Mouse (Mus musculus): ENCODE data around the gene Mical3. TPM values are rescaled to one million over a fixed set of nuclear protein-coding genes. Genes with fewer than 3 reads are reported as not detected.

Gene Mical3
- polyA plus RNA-seq, 1 experiment from 2014 or later, result 9.8 TPM

DNA sequence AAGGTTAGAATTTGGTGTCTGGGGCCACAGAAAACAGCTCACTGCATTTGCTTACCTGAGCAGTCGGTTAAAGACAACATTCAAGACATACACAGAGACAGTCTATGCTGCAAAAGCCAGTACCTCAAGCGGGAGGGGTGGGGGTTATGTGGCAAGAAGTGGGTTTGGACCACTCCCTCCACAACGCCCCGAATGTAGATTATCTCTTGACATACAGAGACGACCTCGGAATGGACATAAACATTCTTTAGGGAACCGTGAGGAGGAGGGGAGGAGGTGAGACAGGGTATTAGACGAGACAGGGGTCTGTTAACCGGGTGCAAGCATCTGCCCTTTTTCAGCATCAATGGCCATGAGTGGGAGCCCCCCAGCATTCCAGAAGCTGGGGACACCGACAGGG lies 187.2 kb downstream of the Mical3 start:
- Histone ChIP-seq H3K4me1 (peaks cover under 1% of the 10 kb centered on the region; the same call in 1 of the 2 replicates), H3K4me3 (no peak overlapping the region), H3K27me3 (ENCODE audit: low read depth, poor library complexity, severe bottlenecking) (no peaks in the 10 kb centered on the region), H3K27ac (no peak overlapping the region), H3K9me3 (replicated peaks) (no peaks in the 10 kb centered on the region), H3K36me3 (no peaks in the 10 kb centered on the region)
- no peak for DNase-seq (ENCODE audit: low spot score)
- 85% methylated on average over 10 of the region's 10 CpGs for WGBS

DNA sequence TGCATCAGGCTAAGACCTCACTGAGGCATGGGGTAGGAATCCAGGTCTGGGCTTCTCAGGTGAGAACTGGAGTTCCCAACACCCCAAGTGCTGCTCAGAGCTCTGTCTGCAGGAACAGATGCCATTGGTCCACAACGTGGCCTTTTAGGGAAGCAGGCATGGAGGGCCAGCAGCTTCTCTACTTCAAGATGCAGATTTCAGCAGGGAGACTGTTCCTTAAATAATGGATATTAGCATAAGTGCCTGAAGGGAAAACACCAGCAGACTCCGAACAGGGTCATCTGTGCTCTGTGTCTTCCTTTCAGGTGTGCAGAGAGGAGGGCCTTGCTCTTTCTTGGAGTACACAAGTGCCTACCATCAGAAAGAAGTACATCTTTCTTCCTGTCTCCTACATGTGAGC lies 187.7 kb downstream of the Mical3 start:
- Histone ChIP-seq H3K27me3 (ENCODE audit: low read depth, poor library complexity, severe bottlenecking) (no peaks in the 10 kb centered on the region), H3K4me1 (peaks cover 5% of the 10 kb centered on the region), H3K36me3 (no peaks in the 10 kb centered on the region), H3K4me3 (no peak overlapping the region), H3K27ac (no peak overlapping the region), H3K9me3 (replicated peaks) (no peaks in the 10 kb centered on the region)
- 82% methylated on average over 2 of the region's 2 CpGs for WGBS
- DNase-seq (ENCODE audit: low spot score), result no peak

DNA sequence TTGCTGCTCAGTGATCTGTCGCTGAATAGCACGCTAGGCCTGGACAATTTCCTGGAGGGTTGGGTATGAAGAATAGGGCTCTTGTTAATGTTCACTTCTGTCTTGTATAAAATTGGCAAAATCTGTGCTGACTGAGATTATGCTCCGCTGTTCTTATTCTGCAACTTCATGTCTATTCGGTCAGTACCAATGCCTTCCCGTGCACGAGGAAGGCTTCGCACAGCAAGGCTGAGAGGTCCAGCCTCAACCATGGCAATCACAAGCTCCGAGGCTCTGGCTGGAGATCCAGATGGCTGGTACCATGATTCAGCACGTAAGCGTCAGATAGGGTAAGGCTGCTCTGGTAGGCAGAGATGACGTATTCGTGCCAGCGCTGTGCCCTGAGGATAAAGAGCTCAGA lies 189.2 kb downstream of the Mical3 start:
- peaks cover 6% of the 10 kb centered on the region for H3K4me1 ChIP-seq
- H3K4me3 ChIP-seq, result no peak overlapping the region
- 94% methylated on average over 13 of the region's 13 CpGs for WGBS
- no peaks in the 10 kb centered on the region for H3K27me3 ChIP-seq (ENCODE audit: low read depth, poor library complexity, severe bottlenecking)
- 0 out of 2 replicates have a peak, but pooled peaks cover 2% of the 10 kb centered on the region for H3K36me3 ChIP-seq
- no peak overlapping the region for H3K27ac ChIP-seq
- DNase-seq (ENCODE audit: low spot score), result no peak
- H3K9me3 ChIP-seq (replicated peaks), result no peaks in the 10 kb centered on the region

DNA sequence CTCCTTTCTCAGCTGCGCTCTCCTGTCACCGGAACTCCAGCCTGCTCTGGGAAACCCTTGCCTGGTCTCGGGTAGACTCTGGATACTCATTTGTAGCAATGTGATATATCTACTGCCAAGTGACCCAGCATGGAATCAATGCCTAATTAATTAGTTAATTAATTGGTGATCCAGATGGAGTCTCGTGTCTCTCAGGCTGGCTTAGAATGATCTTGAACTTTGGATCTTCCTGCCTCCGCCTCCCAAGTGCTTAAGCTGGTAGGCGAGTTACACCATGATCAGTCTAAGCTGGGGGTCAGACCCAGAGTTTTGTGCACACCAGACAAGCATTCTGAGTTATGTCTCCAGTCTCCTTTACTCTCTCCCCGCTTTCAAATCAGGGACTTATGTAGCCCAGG lies 189.7 kb downstream of the Mical3 start:
- H3K27me3 ChIP-seq (ENCODE audit: low read depth, poor library complexity, severe bottlenecking), result no peaks in the 10 kb centered on the region
- no peak overlapping the region for H3K27ac ChIP-seq
- H3K9me3 ChIP-seq (replicated peaks), result no peaks in the 10 kb centered on the region
- H3K36me3 ChIP-seq, result 0 out of 2 replicates have a peak, but pooled peaks cover 2% of the 10 kb centered on the region
- peaks cover 6% of the 10 kb centered on the region for H3K4me1 ChIP-seq
- 78% methylated on average over 7 of the region's 7 CpGs for WGBS
- H3K4me3 ChIP-seq, result no peak overlapping the region
- DNase-seq (ENCODE audit: low spot score), result no peak

DNA sequence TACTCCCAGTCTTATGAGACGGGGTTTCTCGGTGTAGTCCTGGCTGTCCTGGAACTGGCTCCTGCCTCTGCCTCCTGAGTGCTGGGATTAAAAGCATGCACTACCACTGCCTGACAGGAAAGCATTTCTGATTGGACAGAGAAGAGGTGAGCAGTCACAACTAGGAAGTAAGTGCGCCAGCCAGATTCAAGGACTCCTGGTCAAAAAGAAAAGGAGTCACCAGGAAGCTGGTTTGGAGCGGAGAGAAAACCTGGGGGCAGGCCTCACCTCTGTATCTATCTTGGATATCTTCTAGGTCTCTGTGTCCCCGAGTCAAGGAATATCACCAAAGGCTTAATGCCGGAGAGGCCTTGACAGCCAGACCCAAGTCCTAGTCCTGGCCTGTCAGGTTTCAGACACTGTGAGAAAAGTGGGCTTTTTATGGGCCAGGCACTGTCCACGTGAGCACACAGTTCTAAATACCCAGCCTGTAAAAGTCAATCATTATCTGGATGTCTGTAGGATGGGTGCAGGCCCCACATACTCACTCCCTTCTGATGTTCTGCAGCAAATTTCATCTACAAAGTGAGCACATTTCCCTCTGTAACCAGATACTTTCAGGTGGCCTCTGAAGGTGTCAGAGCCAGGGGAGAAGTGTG lies 190.2 kb downstream of the Mical3 start:
- Histone ChIP-seq H3K4me1 (peaks cover 6% of the 10 kb centered on the region), H3K27me3 (ENCODE audit: low read depth, poor library complexity, severe bottlenecking) (no peaks in the 10 kb centered on the region), H3K9me3 (replicated peaks) (no peaks in the 10 kb centered on the region), H3K27ac (no peak overlapping the region), H3K36me3 (0 out of 2 replicates have a peak, but pooled peaks cover 2% of the 10 kb centered on the region), H3K4me3 (no peak overlapping the region)
- 83% methylated on average over 7 of the region's 7 CpGs for WGBS
- DNase-seq (ENCODE audit: low spot score), result no peak

DNA sequence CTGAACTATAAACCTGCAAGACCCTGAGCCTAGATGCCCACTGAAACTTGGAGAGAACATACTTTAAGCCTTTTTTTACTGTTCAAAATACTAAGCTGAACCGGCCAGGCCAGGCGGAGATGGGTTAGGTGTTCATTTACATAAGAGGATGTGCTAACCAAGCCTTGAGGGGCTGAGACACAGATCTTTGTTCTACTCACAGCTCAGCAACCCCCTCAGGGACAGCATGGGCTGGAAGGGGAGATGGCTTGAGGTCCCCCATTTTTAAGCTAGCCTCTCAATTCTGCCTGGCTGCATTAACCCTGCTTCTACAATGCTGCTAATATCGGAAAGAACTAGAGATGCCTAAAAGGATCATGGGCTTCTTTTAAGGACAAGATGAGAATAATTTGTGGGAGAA lies 191.0 kb downstream of the Mical3 start:
- Histone ChIP-seq H3K36me3 (0 out of 2 replicates have a peak, but pooled peaks cover 2% of the 10 kb centered on the region), H3K4me1 (peaks cover 6% of the 10 kb centered on the region), H3K9me3 (replicated peaks) (no peaks in the 10 kb centered on the region), H3K27me3 (ENCODE audit: low read depth, poor library complexity, severe bottlenecking) (no peaks in the 10 kb centered on the region), H3K27ac (no peak overlapping the region), H3K4me3 (no peak overlapping the region)
- DNase-seq (ENCODE audit: low spot score), result no peak
- 79% methylated on average over 3 of the region's 3 CpGs for WGBS

DNA sequence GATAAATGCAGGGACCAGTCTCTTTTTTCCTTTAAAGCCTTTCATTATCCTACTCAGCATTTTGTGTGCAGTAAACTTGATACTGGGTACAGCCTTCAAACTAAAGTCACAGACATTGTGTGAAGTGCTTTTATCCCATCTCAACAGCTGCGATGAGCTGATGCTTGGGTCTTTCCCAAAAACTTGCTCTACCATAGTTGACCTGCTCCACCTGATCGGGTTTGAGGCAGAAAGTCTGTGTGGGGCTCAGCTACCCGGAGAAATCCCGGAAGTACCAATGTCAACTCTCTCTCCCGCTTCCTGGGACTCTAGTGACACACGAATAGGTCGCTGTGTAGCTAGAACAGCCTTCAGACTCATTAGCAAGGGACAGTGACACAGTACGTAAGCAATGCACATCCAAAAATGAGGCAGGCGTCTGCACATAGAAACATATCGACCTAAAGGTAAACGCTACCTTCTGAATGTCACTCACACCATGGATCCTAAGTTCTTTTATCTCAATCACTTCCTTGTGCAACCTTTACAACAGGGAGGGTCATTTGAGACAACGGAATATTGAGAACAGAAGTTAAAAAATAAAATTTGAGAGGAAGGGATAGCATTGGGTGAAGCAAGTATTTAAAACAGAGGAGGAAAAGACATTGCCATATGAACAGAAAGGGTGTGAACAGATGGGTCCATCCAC lies 191.9 kb downstream of the Mical3 start:
- Histone ChIP-seq H3K4me3 (no peak overlapping the region), H3K27me3 (ENCODE audit: low read depth, poor library complexity, severe bottlenecking) (no peaks in the 10 kb centered on the region), H3K27ac (no peak overlapping the region), H3K4me1 (peaks cover 6% of the 10 kb centered on the region), H3K36me3 (0 out of 2 replicates have a peak, but pooled peaks cover 9% of the 10 kb centered on the region), H3K9me3 (replicated peaks) (no peaks in the 10 kb centered on the region)
- WGBS, result 94% methylated on average over 12 of the region's 12 CpGs
- DNase-seq (ENCODE audit: low spot score), result no peak

DNA sequence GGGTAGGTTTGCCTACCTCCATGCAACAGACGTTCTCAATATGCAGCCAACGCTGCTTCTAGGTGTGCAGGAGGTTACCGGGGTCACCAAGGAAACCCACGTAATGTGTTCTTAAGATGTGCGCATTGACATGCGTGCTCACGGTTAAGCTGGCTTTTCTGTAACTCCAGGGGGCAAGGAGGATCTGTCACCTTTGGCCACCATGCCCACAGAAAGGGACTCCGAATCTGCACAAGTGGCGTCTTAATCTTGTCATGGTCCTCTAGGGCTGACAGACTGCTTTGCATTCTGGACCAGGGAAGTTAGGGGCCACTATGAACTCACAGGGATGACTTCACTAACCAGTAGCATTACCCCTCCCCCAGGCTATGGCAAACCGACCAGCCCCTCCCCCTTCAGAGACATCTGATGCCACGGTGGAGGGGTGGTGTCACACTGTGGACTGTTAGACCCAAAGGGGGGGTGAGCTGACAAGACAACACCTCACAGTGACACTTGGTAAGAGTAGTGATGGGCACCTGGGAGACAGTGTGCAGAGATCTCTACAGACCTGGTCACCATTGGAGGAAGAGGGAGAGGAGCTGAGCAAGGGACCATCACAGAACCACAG lies 192.7 kb downstream of the Mical3 start:
- WGBS, result 82% methylated on average over 11 of the region's 11 CpGs
- H3K9me3 ChIP-seq (replicated peaks), result no peaks in the 10 kb centered on the region
- no peaks in the 10 kb centered on the region for H3K27me3 ChIP-seq (ENCODE audit: low read depth, poor library complexity, severe bottlenecking)
- H3K4me1 ChIP-seq, result peaks cover 6% of the 10 kb centered on the region
- H3K27ac ChIP-seq, result no peak overlapping the region
- peaks cover 9% of the 10 kb centered on the region; the same call in 1 of the 2 replicates for H3K36me3 ChIP-seq
- DNase-seq (ENCODE audit: low spot score), result no peak
- no peak overlapping the region for H3K4me3 ChIP-seq

DNA sequence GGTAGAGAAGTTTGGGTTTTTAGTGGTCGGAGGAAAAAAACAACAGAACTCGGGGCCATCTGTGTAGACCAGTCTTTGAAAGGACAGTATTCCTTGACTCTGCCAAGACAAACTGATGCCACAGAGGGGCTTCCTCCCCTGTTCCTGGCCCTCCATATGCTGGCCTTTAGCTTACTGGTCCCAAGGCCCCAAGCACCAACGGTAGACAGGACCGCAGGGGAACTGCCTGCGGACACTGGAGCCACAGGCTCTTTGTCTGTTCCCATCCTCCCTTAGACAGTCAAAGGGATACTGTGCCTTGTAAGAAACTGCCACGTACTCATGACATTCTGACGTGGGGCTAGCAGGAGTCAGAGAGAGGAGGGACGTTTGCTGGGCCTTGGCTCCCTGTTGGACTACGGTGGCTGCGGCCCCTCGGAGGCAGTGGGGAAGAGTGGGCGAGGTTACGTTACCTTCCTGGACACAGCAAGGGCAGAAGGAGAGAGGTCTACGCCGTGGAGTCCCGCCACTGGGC lies 193.6 kb downstream of the Mical3 start:
- peaks cover 6% of the 10 kb centered on the region for H3K4me1 ChIP-seq
- WGBS, result 90% methylated on average over 16 of the region's 16 CpGs

DNA sequence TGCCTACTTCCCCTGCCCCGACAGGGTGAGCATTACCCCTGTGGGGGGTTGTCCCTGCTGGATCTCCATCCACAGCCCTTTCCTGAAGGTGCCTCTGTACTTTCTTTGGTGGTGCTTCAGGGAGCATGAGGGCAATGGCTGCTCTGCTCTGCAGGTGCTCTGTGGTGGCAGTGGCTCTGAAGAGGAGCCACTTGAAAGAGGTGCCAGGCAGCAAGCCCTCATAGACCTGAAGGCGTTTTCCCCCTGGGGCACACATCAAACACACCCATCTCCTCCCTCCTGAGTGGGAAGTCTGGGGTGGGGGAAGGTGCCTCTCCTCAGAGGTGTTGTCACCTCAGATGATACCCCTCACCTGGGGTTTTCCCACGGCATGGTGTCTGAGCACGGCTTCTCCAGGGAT lies 196.6 kb downstream of the Mical3 start:
- H3K4me3 ChIP-seq, result no peak overlapping the region
- WGBS, result 68% methylated on average over 4 of the region's 4 CpGs
- H3K27me3 ChIP-seq (ENCODE audit: low read depth, poor library complexity, severe bottlenecking), result no peaks in the 10 kb centered on the region
- peaks cover 6% of the 10 kb centered on the region for H3K4me1 ChIP-seq
- no peaks in the 10 kb centered on the region for H3K9me3 ChIP-seq (replicated peaks)
- DNase-seq (ENCODE audit: low spot score), result no peak
- no peak overlapping the region for H3K27ac ChIP-seq
- H3K36me3 ChIP-seq, result peaks cover 24% of the 10 kb centered on the region

More for the DNA sequence above, 193.6 kb downstream of the Mical3 start:
- H3K27me3 ChIP-seq (ENCODE audit: low read depth, poor library complexity, severe bottlenecking), result no peaks in the 10 kb centered on the region
- H3K36me3 ChIP-seq, result peaks cover 19% of the 10 kb centered on the region
- H3K27ac ChIP-seq, result no peak overlapping the region
- H3K4me3 ChIP-seq, result no peak overlapping the region
- H3K9me3 ChIP-seq (replicated peaks), result no peaks in the 10 kb centered on the region
- no peak for DNase-seq (ENCODE audit: low spot score)

DNA sequence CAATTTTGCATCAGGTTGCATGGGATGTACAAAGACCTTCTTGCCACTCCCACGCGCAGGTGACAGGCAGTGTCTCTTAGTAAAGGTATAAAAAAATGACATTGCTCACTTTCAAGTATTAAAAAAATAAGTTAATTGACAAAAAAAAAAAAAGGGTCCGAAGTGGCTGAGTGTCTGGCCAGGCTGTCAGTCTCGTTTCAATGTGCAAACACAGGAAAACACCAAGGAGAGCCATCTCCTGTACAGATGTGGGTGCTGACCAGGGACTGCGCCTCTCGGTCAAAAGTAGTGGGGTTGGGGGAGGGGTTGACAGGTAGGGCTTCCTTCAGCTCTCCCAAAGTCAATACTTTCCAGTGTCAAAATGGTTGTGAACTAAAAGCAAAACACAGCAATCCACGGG lies 197.1 kb downstream of the Mical3 start:
- Histone ChIP-seq H3K4me1 (peaks cover 6% of the 10 kb centered on the region), H3K36me3 (peaks cover 24% of the 10 kb centered on the region), H3K9me3 (replicated peaks) (no peaks in the 10 kb centered on the region), H3K27ac (no peak overlapping the region), H3K27me3 (ENCODE audit: low read depth, poor library complexity, severe bottlenecking) (no peaks in the 10 kb centered on the region), H3K4me3 (no peak overlapping the region)
- DNase-seq (ENCODE audit: low spot score), result no peak
- 92% methylated on average over 7 of the region's 7 CpGs for WGBS

DNA sequence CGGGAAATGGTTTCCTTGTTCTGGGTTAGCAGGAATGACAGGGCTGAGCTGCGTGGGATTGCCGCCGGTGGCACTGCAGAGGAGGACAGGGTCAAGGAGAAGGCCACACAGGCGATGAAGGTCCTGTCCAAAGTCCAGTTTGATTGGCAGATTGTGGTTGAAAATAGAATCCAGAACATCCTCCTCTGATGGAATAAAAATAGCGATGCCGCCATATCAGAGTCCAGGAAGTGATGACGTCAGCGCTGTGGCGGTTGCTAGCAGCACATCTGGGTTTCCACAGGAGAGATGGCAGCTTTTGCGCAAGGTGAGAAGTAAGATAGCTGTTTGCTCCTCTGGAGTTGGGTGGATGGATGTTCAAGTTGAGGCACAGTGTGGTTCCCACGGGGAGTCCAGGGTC lies 198.2 kb downstream of the Mical3 start:
- no peaks in the 10 kb centered on the region for H3K9me3 ChIP-seq (replicated peaks)
- H3K4me1 ChIP-seq, result no peaks in the 10 kb centered on the region
- H3K36me3 ChIP-seq, result peaks cover 24% of the 10 kb centered on the region
- WGBS, result 90% methylated on average over 12 of the region's 12 CpGs
- H3K4me3 ChIP-seq, result no peak overlapping the region
- no peaks in the 10 kb centered on the region for H3K27me3 ChIP-seq (ENCODE audit: low read depth, poor library complexity, severe bottlenecking)
- DNase-seq (ENCODE audit: low spot score), result no peak
- no peak overlapping the region for H3K27ac ChIP-seq

Data from limb, embryonic 10.5 days (tissue).